Mouse (Mus musculus) thymus, adult 18-20 months (tissue): ENCODE results near the gene Scube1.

Experiments
- DNase-seq, 2 experiments: peaks; one replicate each; pipeline ENCODE4 v3.0.0; 2022; ENCODE audit warnings: mixed read lengths in 2 of 2

Gene Scube1

GRCm38 (mm10) chr15:83664722-83665121 is 60.1 kb downstream of the Scube1 start:
- no peak for DNase-seq

- no peak for DNase-seq
These were observed 61.8 kb downstream of the Scube1 start for GRCm38 (mm10) chr15:83663066-83663465.

GRCm38 (mm10) chr15:83662106-83662505 is 62.7 kb downstream of the Scube1 start:
- DNase-seq, result no peak

GRCm38 (mm10) chr15:83642518-83642917 is 82.3 kb downstream of the Scube1 start:
- no peak for DNase-seq

- DNase-seq, result no peak
These were observed 84.6 kb downstream of the Scube1 start for GRCm38 (mm10) chr15:83640208-83640607.

- no peak for DNase-seq
These were observed 85.7 kb downstream of the Scube1 start for GRCm38 (mm10) chr15:83639160-83639559.

GRCm38 (mm10) chr15:83638196-83638899 is 86.5 kb downstream of the Scube1 start:
- DNase-seq, result no peak

- no peak for DNase-seq
These were observed 88.1 kb downstream of the Scube1 start for GRCm38 (mm10) chr15:83636759-83637158.

- no peak for DNase-seq
These were observed 89.6 kb downstream of the Scube1 start for GRCm38 (mm10) chr15:83635251-83635650.

GRCm38 (mm10) chr15:83634076-83634475 is 90.7 kb downstream of the Scube1 start:
- no peak for DNase-seq

GRCm38 (mm10) chr15:83631071-83631470 is 93.8 kb downstream of the Scube1 start:
- DNase-seq, result no peak

- DNase-seq, result no peak
These were observed 95.1 kb downstream of the Scube1 start for GRCm38 (mm10) chr15:83629716-83630115.

GRCm38 (mm10) chr15:83626142-83626645 is 98.6 kb downstream of the Scube1 start:
- DNase-seq, result no peak

- no peak for DNase-seq
These were observed 109.6 kb downstream of the Scube1 start for GRCm38 (mm10) chr15:83615245-83615644.

GRCm38 (mm10) chr15:83607115-83607802 is 117.6 kb downstream of the Scube1 start:
- DNase-seq, result peak; percentile 51 to 60

GRCm38 (mm10) chr15:83606700-83607099 is 118.1 kb downstream of the Scube1 start:
- DNase-seq, result no peak

GRCm38 (mm10) chr15:83606216-83606615 is 118.6 kb downstream of the Scube1 start:
- no peak for DNase-seq

GRCm38 (mm10) chr15:83603426-83603825 is 121.4 kb downstream of the Scube1 start:
- DNase-seq, result no peak

GRCm38 (mm10) chr15:83603046-83603396 is 121.8 kb downstream of the Scube1 start:
- DNase-seq, result no peak

- DNase-seq, result peak; percentile 75 to 90
These were observed 122.3 kb downstream of the Scube1 start for GRCm38 (mm10) chr15:83602372-83603045.

GRCm38 (mm10) chr15:83601185-83601584 is 123.6 kb downstream of the Scube1 start:
- peak; percentile 36 to 61 for DNase-seq

- no peak for DNase-seq
These were observed 128.0 kb downstream of the Scube1 start for GRCm38 (mm10) chr15:83596833-83597232.

- DNase-seq, result no peak
These were observed 129.5 kb downstream of the Scube1 start for GRCm38 (mm10) chr15:83595364-83595711.
